Mouse (Mus musculus) left cerebral cortex, adult 9 months (tissue): ENCODE results near the gene Serpinc1.

Experiments used
- DNase-seq, 2 experiments: peaks; one replicate each; pipeline ENCODE4 v3.0.0; 2022; ENCODE audit warnings: low spot score in 2 of 2

Serpinc1 gene

GRCm38 (mm10) chr1:161046972-161047371 is 68.6 kb downstream of the Serpinc1 start:
- no peak for DNase-seq
